Mouse (Mus musculus) kidney, postnatal 0 days (tissue): Measurements from ENCODE around the gene Nsg2. TPM values are rescaled to one million over a fixed set of nuclear protein-coding genes. Genes with fewer than 3 reads are reported as not detected.
A peak's percentile ranks its signal among the peaks of the same experiment; 100 is the strongest.
"Not testable (repeated sequence)": the region's sequence is repeated elsewhere in the genome, so short reads cannot be mapped to it uniquely, and the experiment has no call there.

Experiments used
- ATAC-seq: fragments of 200-750 bp; cut with Nextera tagmentation; replicated peaks from 2 replicates; pipeline ENCODE4 v1.8.0; 2017; ENCODE audit warnings: low read depth, moderate number of reproducible peaks, moderate TSS enrichment, moderate library complexity; ENCODE audit not compliant: low FRiP score
- DNase-seq: peaks from one replicate; pipeline ENCODE4 v3.0.0-alpha.2; 2016; ENCODE audit warnings: low spot score
- H3K27ac ChIP-seq: fragments of 300-500 bp; sonication (generic); 2 replicates; pipeline ENCODE4 v1.5.1; 2014; ENCODE audit warnings: mild to moderate bottlenecking
- H3K27me3 ChIP-seq: fragments of 300-500 bp; sonication (generic); 2 replicates; pipeline ENCODE4 v1.6.1; 2014; ENCODE audit warnings: low read length, mixed read lengths; ENCODE audit not compliant: insufficient read depth
- H3K36me3 ChIP-seq: fragments of 300-500 bp; sonication (generic); 2 replicates; pipeline ENCODE4 v1.6.1; 2014; ENCODE audit warnings: low read length, mixed read lengths; ENCODE audit not compliant: insufficient read depth
- H3K4me1 ChIP-seq: fragments of 300-500 bp; sonication (generic); replicated peaks from 2 replicates; pipeline ENCODE4 v1.6.1; 2014; ENCODE audit warnings: antibody characterized with exemption, low read length, mixed read lengths; ENCODE audit not compliant: insufficient read depth
- H3K4me2 ChIP-seq: fragments of 300-500 bp; sonication (generic); 2 replicates; pipeline ENCODE4 v1.6.1; 2014; ENCODE audit warnings: mild to moderate bottlenecking, low read length, moderate library complexity, mixed read lengths
- H3K4me3 ChIP-seq: fragments of 300-500 bp; sonication (generic); replicated peaks from 2 replicates; pipeline ENCODE4 v1.5.1; 2014; ENCODE audit warnings: low read depth, low read length
- H3K9ac ChIP-seq: fragments of 300-500 bp; sonication (generic); 2 replicates; pipeline ENCODE4 v1.6.1; 2014; ENCODE audit warnings: low read depth, low read length
- H3K9me3 ChIP-seq: fragments of 300-500 bp; sonication (generic); replicated peaks from 2 replicates; pipeline ENCODE4 v1.6.1; 2016; ENCODE audit warnings: low read length, inconsistent platforms, mixed read lengths
- CTCF ChIP-seq: IDR thresholded peaks from 2 replicates; pipeline ENCODE4 v1.5.1; 2016; ENCODE audit warnings: antibody characterized with exemption, low read depth, mild to moderate bottlenecking, moderate library complexity
- WGBS: fragments of 180-500 bp; shearing (Covaris S2); extraction: QIAGEN DNeasy Blood & Tissue Kit; methylation state at CpG from one replicate; pipeline ENCODE4 v1.1.7; 2014; 5-methylcytosine and 5-hydroxymethylcytosine counted together
- polyA plus RNA-seq: library from polyadenylated mRNA; unstranded; fragments of >200 nt; fragmentation: Nextera tagmentation; extraction: Ambion mirVana; gene quantifications from 2 replicates; pipeline ENCODE4 v1.2.1, GENCODE M21; 2015

Nsg2 gene
- polyA plus RNA-seq, 1 experiment from 2014 or later, result 7.2 TPM

DNA sequence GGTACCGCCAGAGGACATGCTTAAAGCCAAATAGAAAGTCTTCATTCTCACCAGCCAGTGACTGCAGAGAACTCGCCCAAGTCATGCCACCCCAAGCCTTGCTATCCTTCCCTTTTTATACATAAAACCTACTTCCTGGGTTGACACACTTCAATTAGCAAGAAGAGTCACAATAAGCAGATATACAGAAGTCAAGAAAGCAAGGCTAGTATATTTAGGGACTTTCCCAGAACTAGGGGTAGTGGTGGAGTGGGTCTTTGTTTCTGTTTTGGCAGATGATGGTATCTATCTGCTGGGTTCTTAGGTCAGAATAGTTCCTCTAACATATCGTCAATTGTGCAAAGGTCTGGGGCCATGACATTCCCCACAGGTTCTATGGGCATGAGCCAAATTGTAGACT, 7.7 kb upstream of the Nsg2 start:
- Histone ChIP-seq H3K4me2 (no peak overlapping the region), H3K4me1 (no peaks in the 10 kb centered on the region), H3K9ac (no peak overlapping the region), H3K9me3 (no peaks in the 10 kb centered on the region), H3K27ac (no peak overlapping the region), H3K27me3 (no peaks in the 10 kb centered on the region), H3K36me3 (no peaks in the 10 kb centered on the region), H3K4me3 (no peak overlapping the region)
- 90% methylated on average over 3 of the region's 3 CpGs for WGBS
- DNase-seq (no peak), ATAC-seq (no peak)
- TF ChIP-seq CTCF, result no peak

GRCm38 (mm10) chr11:31999716-32000115, 547 bp upstream of the Nsg2 start:
- no peaks in the 10 kb centered on the region for H3K36me3 ChIP-seq
- no peaks in the 10 kb centered on the region for H3K9me3 ChIP-seq
- DNase-seq, result no peak
- H3K27ac ChIP-seq, result no peak overlapping the region
- H3K4me3 ChIP-seq, result no peak overlapping the region
- H3K9ac ChIP-seq, result no peak overlapping the region
- ATAC-seq, result no peak
- no peaks in the 10 kb centered on the region for H3K27me3 ChIP-seq
- WGBS, result 52% methylated on average over 2 of the region's 2 CpGs
- H3K4me2 ChIP-seq, result no peak overlapping the region
- TF ChIP-seq CTCF, result no peak
- H3K4me1 ChIP-seq, result no peaks in the 10 kb centered on the region; the same call in 1 of the 2 replicates

DNA sequence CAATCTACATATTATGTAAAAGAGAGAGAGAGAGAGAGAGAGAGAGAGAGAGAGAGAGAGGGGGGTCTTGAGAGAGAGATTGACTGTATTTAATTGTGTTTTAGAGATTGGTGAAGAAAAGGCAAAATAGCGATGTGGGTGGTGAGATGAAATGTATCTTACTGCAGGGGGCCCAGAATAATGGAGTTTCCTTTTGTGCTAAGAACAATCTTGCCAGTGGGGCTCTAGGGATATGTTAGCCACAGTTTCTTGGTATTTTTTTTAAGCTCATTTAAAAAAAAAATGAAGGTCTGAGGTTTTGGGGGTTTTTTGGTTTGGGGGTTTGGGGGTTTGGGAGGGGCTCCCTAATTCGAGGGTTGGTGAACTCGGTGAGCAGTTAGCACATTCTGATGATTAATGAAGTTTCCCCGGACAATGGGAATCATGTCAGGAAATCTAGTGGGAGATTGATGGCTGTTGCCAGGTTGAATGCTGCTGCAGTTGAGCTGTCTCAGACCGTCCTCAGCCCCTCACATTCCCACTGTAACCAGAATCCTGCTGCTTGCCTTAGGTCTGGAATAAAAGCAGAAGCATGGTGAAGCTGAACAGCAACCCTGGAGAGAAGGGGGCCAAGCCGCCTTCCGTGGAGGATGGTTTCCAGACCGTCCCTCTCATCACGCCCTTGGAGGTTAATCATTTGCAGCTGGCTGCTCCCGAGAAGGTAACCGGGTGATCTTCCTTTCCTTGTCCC, 1.1 kb downstream of the Nsg2 start:
- no peak overlapping the region for H3K27ac ChIP-seq
- ATAC-seq (no peak), DNase-seq (no peak)
- WGBS, result 9% methylated on average over 11 of the region's 11 CpGs
- no peaks in the 10 kb centered on the region for H3K27me3 ChIP-seq
- no peak for TF ChIP-seq CTCF
- H3K4me2 ChIP-seq, result peak overlapping the region; percentile 23; the same call in 1 of the 2 replicates
- no peak overlapping the region for H3K9ac ChIP-seq
- H3K4me3 ChIP-seq, result no peak overlapping the region
- no peaks in the 10 kb centered on the region for H3K36me3 ChIP-seq
- no peaks in the 10 kb centered on the region; the same call in 1 of the 2 replicates for H3K4me1 ChIP-seq
- no peaks in the 10 kb centered on the region for H3K9me3 ChIP-seq

DNA sequence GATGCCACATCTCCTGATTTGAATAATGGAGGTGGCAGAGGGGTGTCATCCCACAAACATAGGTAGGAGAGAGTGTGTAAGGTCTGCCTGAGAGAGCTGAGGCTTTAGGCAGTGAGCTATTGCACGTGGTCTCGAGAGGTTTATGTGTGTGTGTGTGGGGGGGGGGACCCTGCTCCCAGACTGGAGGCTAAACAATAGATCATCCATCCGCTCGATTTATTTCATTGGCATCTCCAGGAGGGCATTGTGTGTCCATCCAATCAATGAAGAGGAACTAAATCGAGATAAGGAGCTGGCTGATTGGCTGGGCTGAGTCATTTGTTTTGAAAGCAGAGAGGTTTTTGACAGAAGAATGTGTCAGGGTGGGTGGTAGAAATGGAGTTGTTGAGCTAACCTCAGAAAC, 2.4 kb downstream of the Nsg2 start:
- H3K4me3 ChIP-seq, result no peak overlapping the region
- no peaks in the 10 kb centered on the region for H3K36me3 ChIP-seq
- no peak overlapping the region for H3K9ac ChIP-seq
- H3K27ac ChIP-seq, result no peak overlapping the region
- DNase-seq (no peak), ATAC-seq (no peak)
- no peaks in the 10 kb centered on the region; the same call in 1 of the 2 replicates for H3K4me1 ChIP-seq
- H3K27me3 ChIP-seq, result no peaks in the 10 kb centered on the region
- TF ChIP-seq CTCF, result no peak
- no peaks in the 10 kb centered on the region for H3K9me3 ChIP-seq
- H3K4me2 ChIP-seq, result 0 out of 2 replicates have a peak overlapping the region, but pooled peaks have one; percentile 7
- WGBS, result 8% methylated on average over 5 of the region's 5 CpGs

DNA sequence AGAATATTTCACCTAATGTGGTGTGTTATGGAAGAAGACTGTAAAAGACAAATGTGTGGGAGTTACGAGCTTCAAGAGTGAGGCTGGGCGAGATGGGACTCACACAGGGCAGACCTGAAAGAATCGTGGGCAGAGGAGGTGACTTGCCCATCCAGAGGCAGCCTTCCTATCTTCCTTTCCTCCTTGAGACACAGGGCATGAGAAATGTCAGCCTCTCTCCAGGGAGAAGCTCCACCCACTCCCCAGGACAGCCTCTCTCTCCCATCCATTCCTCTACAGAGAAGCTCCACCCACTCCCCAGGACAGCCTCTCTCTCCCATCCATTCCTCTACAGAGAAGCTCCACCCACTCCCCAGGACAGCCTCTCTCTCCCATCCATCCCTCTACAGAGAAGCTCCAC, 7.8 kb downstream of the Nsg2 start:
- not testable (repeated sequence) for H3K27me3 ChIP-seq, H3K9me3 ChIP-seq, H3K9ac ChIP-seq, H3K4me3 ChIP-seq, H3K27ac ChIP-seq, DNase-seq, H3K4me2 ChIP-seq, H3K4me1 ChIP-seq, ATAC-seq, H3K36me3 ChIP-seq
- WGBS, result 77% methylated on average over 3 of the region's 3 CpGs

DNA sequence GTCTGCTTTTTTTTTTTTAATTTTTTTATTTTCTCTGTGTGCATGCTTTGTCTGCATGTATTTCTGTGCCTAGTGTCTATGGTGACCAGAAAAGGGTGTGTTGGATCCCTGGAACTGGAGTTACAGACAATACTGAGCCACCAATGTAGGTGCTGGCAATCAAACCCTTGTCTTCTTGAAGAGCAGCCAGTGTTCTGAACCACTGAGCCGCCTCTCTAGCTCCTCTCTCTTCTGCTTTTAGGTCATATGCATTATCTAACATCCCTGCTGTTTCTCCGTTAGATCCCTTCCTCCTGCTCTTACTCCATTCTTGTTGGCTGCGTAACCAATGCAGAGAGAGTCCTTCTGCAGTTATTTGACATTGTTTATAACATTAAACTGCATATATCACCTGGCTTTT, 8.6 kb downstream of the Nsg2 start:
- Histone ChIP-seq H3K9me3 (no peaks in the 10 kb centered on the region), H3K9ac (no peak overlapping the region), H3K27me3 (no peaks in the 10 kb centered on the region), H3K27ac (no peak overlapping the region), H3K4me3 (no peak overlapping the region), H3K4me2 (no peak overlapping the region), H3K36me3 (no peaks in the 10 kb centered on the region), H3K4me1 (0 out of 2 replicates have a peak, but pooled peaks cover 3% of the 10 kb centered on the region)
- WGBS, result 88% methylated on average over 3 of the region's 3 CpGs
- DNase-seq (no peak), ATAC-seq (no peak)
- TF ChIP-seq CTCF, result no peak
